Mouse (Mus musculus) bone marrow macrophage, adult 2 months (primary cell): ENCODE measurements around the gene Stbd1.

Experiments used
- CTCF ChIP-seq: IDR thresholded peaks from 2 replicates; pipeline ENCODE4 v1.5.1; 2012; ENCODE audit warnings: low read depth, mild to moderate bottlenecking, low read length, moderate library complexity
- POLR2A ChIP-seq: IDR thresholded peaks from 2 replicates; pipeline ENCODE4 v1.6.1; 2012; ENCODE audit warnings: mild to moderate bottlenecking, low read depth, low read length, borderline replicate concordance

DNA sequence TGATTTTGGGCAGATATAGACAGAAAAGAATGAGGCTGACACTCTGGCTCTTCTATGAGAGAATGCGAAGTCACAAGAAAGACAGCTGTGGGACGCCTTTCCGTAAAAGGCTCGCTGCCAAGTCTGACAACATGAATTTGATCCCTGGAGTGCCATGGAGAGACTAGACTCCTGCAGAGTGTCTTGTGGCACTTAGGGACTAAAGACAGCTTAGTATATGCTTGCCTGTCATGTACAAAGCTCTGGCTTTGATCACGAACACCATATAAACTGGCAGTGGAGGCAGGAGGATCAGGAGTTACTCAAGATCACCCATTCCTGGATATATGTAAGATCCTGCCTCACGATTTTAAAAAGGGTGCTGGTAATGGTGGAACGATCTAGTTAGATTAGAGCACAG is 25.1 kb downstream of the Stbd1 start:
- no peak for TF ChIP-seq CTCF
- no peak for TF ChIP-seq POLR2A
